Mouse (Mus musculus): ENCODE results near the gene Lrp2. TPM values are rescaled to one million over a fixed set of nuclear protein-coding genes. Genes with fewer than 3 reads are reported as not detected.

Gene Lrp2
- total and polyA plus RNA-seq, 2 experiments from 2014 or later = 0.46 to 3.9 TPM

- Histone ChIP-seq H3K9me3 (ENCODE audit: low read length) (no peaks in the 10 kb centered on the region), H3K27me3 (ENCODE audit: insufficient read depth, low read length) (no peaks in the 10 kb centered on the region), H3K36me3 (ENCODE audit: insufficient read depth, low read length) (no peaks in the 10 kb centered on the region), H3K4me3 (ENCODE audit: low read length) (no peak overlapping the region), H3K4me2 (ENCODE audit: low read depth, low read length) (no peak overlapping the region), H3K27ac (no peak overlapping the region), H3K4me1 (ENCODE audit: insufficient read depth, low read length) (no peaks in the 10 kb centered on the region), H3K9ac (replicated peaks; ENCODE audit: low read length) (no peak overlapping the region)
- WGBS = 88% methylated on average over 5 of the region's 5 CpGs
- ATAC-seq = no peak
- no peak for DNase-seq (ENCODE audit: low spot score)
- no peak for TF ChIP-seq CTCF (IDR thresholded peaks at IDR 0.05; ENCODE audit: low read depth)
Measured at GRCm38 (mm10) chr2:69451128-69451527, 134.7 kb downstream of the Lrp2 start.

- WGBS = 91% methylated on average over 4 of the region's 4 CpGs
- no peak for ATAC-seq
- TF ChIP-seq CTCF (IDR thresholded peaks at IDR 0.05; ENCODE audit: low read depth) = no peak
- H3K4me1 ChIP-seq (ENCODE audit: insufficient read depth, low read length) = no peaks in the 10 kb centered on the region
- no peak overlapping the region for H3K4me3 ChIP-seq (ENCODE audit: low read length)
- H3K36me3 ChIP-seq (ENCODE audit: insufficient read depth, low read length) = no peaks in the 10 kb centered on the region
- H3K27ac ChIP-seq = no peak overlapping the region
- DNase-seq (ENCODE audit: low spot score) = no peak
- H3K9me3 ChIP-seq (ENCODE audit: low read length) = no peaks in the 10 kb centered on the region
- no peaks in the 10 kb centered on the region for H3K27me3 ChIP-seq (ENCODE audit: insufficient read depth, low read length)
- no peak overlapping the region for H3K4me2 ChIP-seq (ENCODE audit: low read depth, low read length)
- H3K9ac ChIP-seq (replicated peaks; ENCODE audit: low read length) = no peak overlapping the region
Measured at GRCm38 (mm10) chr2:69448581-69448980, 137.3 kb downstream of the Lrp2 start.

- Histone ChIP-seq H3K27me3 (ENCODE audit: insufficient read depth, low read length) (no peaks in the 10 kb centered on the region), H3K27ac (no peak overlapping the region), H3K9ac (replicated peaks; ENCODE audit: low read length) (no peak overlapping the region), H3K4me3 (ENCODE audit: low read length) (no peak overlapping the region), H3K4me1 (ENCODE audit: insufficient read depth, low read length) (no peaks in the 10 kb centered on the region), H3K9me3 (ENCODE audit: low read length) (no peaks in the 10 kb centered on the region), H3K4me2 (ENCODE audit: low read depth, low read length) (no peak overlapping the region), H3K36me3 (ENCODE audit: insufficient read depth, low read length) (no peaks in the 10 kb centered on the region)
- no peak for TF ChIP-seq CTCF (IDR thresholded peaks at IDR 0.05; ENCODE audit: low read depth)
- no peak for ATAC-seq
- DNase-seq (ENCODE audit: low spot score) = peak; percentile 60
- 69% methylated on average over 4 of the region's 4 CpGs for WGBS
Measured at GRCm38 (mm10) chr2:69445896-69446472, 139.9 kb downstream of the Lrp2 start.

GRCm38 (mm10) chr2:69441656-69442055 is 144.2 kb downstream of the Lrp2 start:
- DNase-seq (ENCODE audit: low spot score) = no peak
- no peaks in the 10 kb centered on the region for H3K4me1 ChIP-seq (ENCODE audit: insufficient read depth, low read length)
- H3K27me3 ChIP-seq (ENCODE audit: insufficient read depth, low read length) = no peaks in the 10 kb centered on the region
- H3K9me3 ChIP-seq (ENCODE audit: low read length) = no peaks in the 10 kb centered on the region
- H3K9ac ChIP-seq (replicated peaks; ENCODE audit: low read length) = no peak overlapping the region
- no peak for TF ChIP-seq CTCF (IDR thresholded peaks at IDR 0.05; ENCODE audit: low read depth)
- no peaks in the 10 kb centered on the region for H3K36me3 ChIP-seq (ENCODE audit: insufficient read depth, low read length)
- 86% methylated on average over 3 of the region's 3 CpGs for WGBS
- H3K4me3 ChIP-seq (ENCODE audit: low read length) = no peak overlapping the region
- no peak overlapping the region for H3K27ac ChIP-seq
- ATAC-seq = no peak
- H3K4me2 ChIP-seq (ENCODE audit: low read depth, low read length) = no peak overlapping the region

- Histone ChIP-seq H3K36me3 (ENCODE audit: insufficient read depth, low read length) (no peaks in the 10 kb centered on the region), H3K27me3 (ENCODE audit: insufficient read depth, low read length) (no peaks in the 10 kb centered on the region), H3K9ac (replicated peaks; ENCODE audit: low read length) (no peak overlapping the region), H3K27ac (no peak overlapping the region), H3K9me3 (ENCODE audit: low read length) (no peaks in the 10 kb centered on the region), H3K4me3 (ENCODE audit: low read length) (no peak overlapping the region), H3K4me1 (ENCODE audit: insufficient read depth, low read length) (no peaks in the 10 kb centered on the region), H3K4me2 (ENCODE audit: low read depth, low read length) (no peak overlapping the region)
- peak; percentile 88 for TF ChIP-seq CTCF (IDR thresholded peaks at IDR 0.05; ENCODE audit: low read depth)
- 34% methylated on average over 3 of the region's 3 CpGs for WGBS
- peak; percentile 89 for DNase-seq (ENCODE audit: low spot score)
- ATAC-seq = peak; percentile 69
Measured at GRCm38 (mm10) chr2:69428116-69428515, 157.7 kb downstream of the Lrp2 start.

GRCm38 (mm10) chr2:69427141-69427540 is 158.7 kb downstream of the Lrp2 start:
- Histone ChIP-seq H3K4me2 (ENCODE audit: low read depth, low read length) (no peak overlapping the region), H3K27me3 (ENCODE audit: insufficient read depth, low read length) (no peaks in the 10 kb centered on the region), H3K27ac (no peak overlapping the region), H3K4me1 (ENCODE audit: insufficient read depth, low read length) (no peaks in the 10 kb centered on the region), H3K4me3 (ENCODE audit: low read length) (no peak overlapping the region), H3K9me3 (ENCODE audit: low read length) (no peaks in the 10 kb centered on the region), H3K36me3 (ENCODE audit: insufficient read depth, low read length) (no peaks in the 10 kb centered on the region), H3K9ac (replicated peaks; ENCODE audit: low read length) (no peak overlapping the region)
- ATAC-seq (no peak), DNase-seq (ENCODE audit: low spot score) (no peak)
- 94% methylated on average over 10 of the region's 10 CpGs for WGBS
- no peak for TF ChIP-seq CTCF (IDR thresholded peaks at IDR 0.05; ENCODE audit: low read depth)

- Histone ChIP-seq H3K27ac (no peak overlapping the region), H3K27me3 (ENCODE audit: insufficient read depth, low read length) (no peaks in the 10 kb centered on the region), H3K9ac (replicated peaks; ENCODE audit: low read length) (no peak overlapping the region), H3K4me2 (ENCODE audit: low read depth, low read length) (no peak overlapping the region), H3K4me1 (ENCODE audit: insufficient read depth, low read length) (no peaks in the 10 kb centered on the region), H3K4me3 (ENCODE audit: low read length) (no peak overlapping the region), H3K36me3 (ENCODE audit: insufficient read depth, low read length) (no peaks in the 10 kb centered on the region), H3K9me3 (ENCODE audit: low read length) (no peaks in the 10 kb centered on the region)
- ATAC-seq (no peak), DNase-seq (ENCODE audit: low spot score) (peak; percentile 13)
- no peak for TF ChIP-seq CTCF (IDR thresholded peaks at IDR 0.05; ENCODE audit: low read depth)
- 94% methylated on average over 1 of the region's 1 CpGs for WGBS
Measured at GRCm38 (mm10) chr2:69426081-69426480, 159.8 kb downstream of the Lrp2 start.

All from hindbrain, postnatal 0 days (tissue).